Mouse (Mus musculus): ENCODE results near the gene Adam11.

- TF ChIP-seq POLR2A (IDR thresholded peaks at IDR 0.05; ENCODE audit: insufficient read depth, low read depth, low read length) (no peak), CTCF (IDR thresholded peaks at IDR 0.05; ENCODE audit: insufficient read depth, low read depth, low read length) (no peak)
Observed at GRCm38 (mm10) chr11:102741129-102741950, 19.9 kb upstream of the Adam11 start.
